Mouse (Mus musculus) kidney, postnatal 25 days (tissue): ENCODE data around the gene Mmrn2.
A peak's percentile ranks its signal among the peaks of the same experiment; 100 is the strongest.
"Not testable (repeated sequence)": the region's sequence is repeated elsewhere in the genome, so short reads cannot be mapped to it uniquely, and the experiment has no call there.

Experiments
- DNase-seq, 2 experiments: peaks; one replicate each; pipeline ENCODE4 v3.0.0; 2021; ENCODE audit warnings: mixed read lengths in 2 of 2

The Mmrn2 gene

DNA sequence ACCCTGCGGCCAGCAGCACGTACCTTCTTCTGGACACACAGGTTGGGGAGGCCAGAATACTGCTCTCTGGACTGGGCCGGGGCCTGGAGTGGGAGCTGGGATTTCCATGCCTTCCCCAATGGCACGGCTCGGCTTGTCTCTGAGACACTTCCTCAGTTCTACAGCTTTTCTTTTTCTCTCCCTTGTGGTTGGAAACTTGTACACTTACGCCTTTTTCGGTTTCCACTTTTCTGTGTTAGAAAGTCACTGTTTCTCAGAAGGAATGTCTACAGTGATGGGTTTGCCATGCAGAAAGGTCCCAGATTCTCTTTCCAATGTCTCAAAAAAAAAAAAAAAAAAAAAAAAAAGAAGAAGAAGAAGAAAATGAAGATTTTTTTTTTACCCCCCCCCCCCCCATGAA is 28.2 kb downstream of the Mmrn2 start:
- DNase-seq: no peak

DNA sequence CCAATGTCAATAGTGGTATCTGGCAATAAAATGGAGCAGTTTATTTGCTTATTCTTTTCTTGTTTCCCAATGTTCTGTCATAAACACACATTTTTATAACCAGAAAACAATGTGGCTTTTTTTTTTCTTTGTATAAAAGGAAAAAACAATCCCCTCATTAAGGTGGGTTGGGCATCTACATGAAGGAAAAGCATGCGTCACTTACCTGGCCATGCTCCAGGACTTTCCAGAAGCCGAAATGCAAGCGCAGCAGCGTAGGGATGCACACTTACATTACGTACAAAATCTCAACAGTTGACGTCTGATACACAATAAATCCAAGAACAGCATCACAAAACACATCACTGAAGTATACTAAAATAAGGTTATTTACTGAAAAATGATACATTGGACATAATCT is 35.5 kb downstream of the Mmrn2 start:
- DNase-seq: peak in 1 of 2 experiments; percentile 12

DNA sequence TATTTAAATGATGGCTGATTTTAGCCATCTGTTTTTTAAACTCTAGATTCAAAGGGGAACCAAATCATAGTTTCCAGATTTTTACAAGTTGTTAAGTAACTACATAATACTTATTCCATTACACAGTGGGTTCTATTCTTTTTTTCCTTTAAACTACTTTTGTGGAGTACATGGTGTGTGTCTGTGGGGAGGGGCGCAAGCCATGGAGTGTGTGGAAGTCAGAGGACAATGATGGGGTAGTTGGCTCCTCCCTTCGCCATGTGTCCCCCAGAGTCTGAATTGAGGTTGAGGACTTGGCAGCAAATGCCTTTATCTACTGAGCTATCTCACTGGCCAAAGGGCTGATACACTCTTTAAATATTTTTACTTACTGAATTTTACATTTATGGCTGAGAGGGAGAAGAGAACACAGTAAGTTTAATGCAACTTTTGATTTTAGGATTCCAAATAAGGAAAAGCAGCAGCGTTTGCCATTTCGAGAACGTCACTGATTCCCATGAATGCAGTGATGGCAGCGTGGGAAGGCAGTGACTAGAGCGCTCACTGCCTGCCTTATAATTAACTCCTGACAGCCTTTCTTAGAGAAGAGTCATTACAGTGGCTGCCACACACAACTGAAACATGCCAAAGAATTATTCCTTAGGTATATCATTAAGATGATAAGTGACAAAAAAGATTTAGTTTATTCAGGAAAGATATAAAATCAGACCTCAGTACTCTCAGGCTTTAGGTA is 37.1 kb downstream of the Mmrn2 start:
- no peak for DNase-seq

DNA sequence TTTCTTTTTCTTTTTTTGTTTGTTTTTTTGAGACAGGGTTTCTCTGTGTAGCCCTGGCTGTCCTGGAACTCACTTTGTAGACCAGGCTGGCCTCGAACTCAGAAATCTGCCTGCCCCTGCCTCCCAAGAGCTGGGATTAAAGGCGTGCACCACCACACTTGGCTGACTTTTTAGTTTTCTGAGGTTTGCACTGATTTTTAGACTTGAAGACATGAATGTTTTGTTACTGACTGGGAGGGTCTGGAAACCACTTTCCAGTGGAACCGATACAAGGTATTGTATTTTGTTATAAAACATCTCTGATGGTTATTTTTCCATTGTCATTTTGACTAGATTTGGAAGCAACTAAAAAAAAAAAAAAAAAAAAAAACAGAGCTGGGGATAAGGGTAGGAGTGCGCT is 41.7 kb downstream of the Mmrn2 start:
- not testable (repeated sequence) for DNase-seq

DNA sequence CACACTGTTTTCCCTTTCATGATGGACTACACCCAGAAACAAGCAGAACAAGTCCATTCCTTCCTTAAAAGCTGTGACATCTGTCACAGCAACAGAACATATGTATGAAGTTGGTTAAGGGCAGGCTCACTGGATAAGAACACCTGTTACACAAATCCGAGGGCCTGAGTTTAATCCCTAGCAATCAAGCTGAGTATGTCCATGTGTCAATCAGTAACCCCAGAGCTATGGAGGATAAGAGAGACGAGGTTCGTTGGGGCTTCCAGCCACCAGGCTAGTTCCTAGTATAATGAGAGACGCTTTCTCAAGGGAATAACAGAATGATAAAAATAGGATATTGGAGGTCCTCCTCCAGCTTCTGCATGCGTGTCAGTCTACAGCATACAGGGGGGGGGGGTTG is 42.2 kb downstream of the Mmrn2 start:
- DNase-seq: no peak

DNA sequence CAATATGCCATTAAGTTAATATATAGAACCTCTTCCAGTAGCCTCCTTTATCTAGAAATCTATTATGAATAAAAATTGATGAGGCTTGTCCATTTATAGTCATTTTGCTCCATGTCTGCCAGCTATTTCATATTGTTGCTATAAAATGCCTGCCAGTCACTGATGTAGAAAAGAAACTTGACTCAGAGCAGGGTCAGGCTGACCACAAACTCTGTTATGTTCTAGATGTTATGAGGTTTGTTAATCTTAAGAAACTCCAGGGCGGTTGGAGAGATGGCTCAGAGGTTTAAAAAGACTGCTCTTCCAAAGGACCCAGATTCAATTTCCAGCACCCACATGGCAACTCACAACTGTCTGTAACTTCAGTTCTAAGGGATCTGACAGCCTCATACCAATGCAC is 45.8 kb downstream of the Mmrn2 start:
- no peak for DNase-seq

DNA sequence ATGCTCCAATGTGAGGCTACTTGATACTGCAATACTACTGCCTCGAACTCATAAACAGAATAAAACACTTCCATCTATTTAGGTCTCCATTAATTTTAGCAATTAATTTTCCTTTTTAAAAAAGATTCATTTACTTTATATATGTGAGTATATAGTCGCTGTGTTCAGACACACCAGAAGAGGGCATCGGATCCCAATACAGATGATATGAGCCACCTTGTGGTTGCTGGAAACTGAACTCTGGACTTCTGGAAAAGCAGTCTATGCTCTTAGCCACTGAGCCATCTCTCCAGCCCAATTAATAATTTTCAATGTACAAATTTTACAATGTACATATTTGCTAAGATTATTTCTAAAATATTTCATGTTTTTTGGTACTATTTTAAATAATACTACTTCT is 53.0 kb downstream of the Mmrn2 start:
- no peak for DNase-seq

DNA sequence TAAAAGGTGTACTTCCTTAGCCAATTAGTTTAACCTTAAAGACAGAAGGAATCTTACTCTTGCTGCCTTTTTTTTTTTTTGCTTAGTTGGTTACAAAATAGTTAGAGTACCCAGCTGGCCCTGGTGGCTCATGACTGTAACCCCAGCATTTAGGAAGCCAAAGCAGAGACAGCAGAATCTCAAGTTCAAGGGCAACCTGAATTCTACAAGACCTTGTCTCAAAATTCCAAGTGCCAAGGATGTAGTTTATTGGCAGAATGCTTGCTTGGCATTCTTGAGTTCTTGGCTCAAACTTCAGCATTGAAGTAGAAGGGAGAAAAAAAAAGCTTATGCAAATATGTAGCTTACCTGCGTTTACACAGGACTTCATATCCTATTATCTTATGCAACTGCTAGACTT is 53.8 kb downstream of the Mmrn2 start:
- no peak for DNase-seq

DNA sequence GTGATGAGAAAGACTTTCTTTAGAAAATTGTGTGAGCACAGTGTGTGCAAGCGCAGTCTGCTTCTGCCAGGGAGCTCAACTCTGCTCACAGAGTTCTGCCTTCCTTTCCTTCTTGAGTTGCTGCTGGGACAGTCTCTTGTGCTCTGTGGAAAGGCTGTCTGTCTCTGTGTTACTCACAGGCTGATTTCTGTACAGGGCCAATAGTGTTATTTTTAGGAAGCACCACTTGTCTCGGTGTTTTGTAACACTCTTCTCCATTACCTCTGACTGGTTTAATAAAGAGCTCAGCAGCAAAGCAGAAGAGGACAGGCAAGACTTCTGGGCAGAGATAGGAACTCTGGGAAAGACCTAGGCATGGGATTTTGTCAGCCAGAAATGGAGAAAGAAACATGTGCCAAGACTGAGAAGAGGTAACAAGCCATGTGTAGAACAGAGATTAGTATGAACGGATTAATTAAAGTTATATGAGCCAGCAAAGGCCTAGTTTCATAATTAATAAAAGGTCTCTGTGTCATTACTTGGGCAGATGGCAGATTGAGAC is 65.3 kb downstream of the Mmrn2 start:
- no peak for DNase-seq

DNA sequence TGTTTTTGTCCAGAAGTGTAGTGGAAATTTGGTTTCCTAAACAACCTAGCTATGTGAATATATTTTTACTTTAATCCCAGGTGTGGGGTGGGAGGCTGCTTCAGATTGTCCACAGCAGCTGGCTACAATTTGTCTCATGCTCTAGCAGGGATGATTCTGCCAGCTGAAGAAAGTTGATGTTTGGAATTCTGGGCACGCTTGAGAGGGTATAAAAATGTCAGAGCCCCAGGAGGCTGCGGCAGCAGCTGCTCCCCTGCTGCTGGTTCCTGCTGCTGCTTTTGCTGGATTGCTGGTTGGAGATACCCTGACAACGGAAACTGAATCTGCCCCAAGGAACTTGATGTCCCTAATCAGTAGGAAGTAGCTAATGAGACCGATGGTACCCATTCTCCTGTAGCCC is 67.3 kb downstream of the Mmrn2 start:
- no peak for DNase-seq

DNA sequence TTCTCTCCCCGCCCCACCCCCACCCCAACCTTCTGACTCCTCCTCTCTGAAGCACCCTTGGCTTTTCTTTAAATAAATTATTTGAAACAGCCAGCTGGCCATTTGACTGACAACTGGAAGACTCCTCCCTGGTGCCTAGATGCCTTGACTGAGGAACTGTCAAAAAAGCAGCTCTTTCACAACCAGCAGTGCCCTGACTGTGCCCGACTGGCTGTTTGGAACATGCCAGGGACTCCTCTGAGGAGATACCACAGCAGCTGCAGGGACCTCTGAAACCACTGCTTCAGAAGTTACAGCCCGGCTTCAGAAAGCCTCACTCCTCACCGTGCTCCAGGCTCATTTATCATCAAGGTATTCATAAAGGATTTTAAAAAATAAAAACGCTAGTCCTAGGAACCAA is 69.1 kb downstream of the Mmrn2 start:
- DNase-seq: no peak

DNA sequence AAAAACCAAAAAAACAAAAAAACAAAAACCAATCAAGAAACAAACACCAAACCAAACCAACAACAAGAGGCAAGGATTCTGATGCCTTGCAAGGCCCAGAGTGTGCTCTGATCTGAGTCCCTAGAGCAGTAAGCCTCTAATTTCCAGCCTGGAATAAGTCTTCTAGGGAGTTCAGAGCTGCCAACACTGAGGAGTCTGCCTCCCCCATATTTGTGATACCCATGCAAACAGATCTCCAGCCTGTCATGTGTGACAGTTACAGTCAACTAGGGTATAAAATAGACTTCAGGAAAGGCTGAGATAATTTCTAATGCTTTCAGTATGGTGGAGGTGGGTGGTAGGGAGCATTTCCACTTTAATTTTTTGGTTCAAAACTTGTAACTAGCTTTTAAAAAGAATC is 69.7 kb downstream of the Mmrn2 start:
- no peak for DNase-seq

DNA sequence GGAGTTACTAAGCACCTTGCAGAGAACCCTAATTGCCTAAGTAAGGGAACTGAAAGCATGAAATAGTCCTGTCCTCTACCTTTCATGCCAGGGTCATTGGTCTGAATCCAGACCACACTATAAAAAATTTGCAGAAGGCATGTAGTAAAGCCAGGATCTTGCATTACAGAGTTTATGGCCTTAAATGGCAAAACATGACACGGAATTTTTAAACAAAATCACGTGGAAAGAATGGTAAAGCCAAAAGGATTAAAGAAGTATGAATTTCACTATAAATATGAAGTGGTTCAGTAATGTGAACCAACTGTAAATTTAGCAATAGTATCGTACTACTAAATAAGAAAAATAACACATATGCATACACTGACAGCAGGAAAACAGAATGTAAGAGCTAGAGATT is 70.1 kb downstream of the Mmrn2 start:
- DNase-seq: no peak

DNA sequence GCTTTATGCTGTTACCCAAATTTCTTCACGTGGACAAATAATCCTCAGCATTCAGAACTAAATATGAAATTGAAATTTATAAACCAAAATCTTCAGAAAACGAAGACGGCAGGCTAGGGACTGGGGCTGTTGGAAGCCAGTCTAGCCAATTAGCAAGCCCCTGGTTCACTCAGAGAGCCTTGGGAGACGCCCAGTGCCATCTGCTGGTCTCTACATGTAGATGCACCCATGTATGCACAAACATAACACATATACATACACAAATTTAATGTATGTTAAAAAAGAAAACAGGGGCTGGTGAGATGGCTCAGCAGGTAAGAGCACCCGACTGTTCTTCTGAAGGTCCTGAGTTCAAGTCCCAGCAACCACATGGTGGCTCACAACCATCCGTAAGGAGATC is 71.4 kb downstream of the Mmrn2 start:
- no peak for DNase-seq

DNA sequence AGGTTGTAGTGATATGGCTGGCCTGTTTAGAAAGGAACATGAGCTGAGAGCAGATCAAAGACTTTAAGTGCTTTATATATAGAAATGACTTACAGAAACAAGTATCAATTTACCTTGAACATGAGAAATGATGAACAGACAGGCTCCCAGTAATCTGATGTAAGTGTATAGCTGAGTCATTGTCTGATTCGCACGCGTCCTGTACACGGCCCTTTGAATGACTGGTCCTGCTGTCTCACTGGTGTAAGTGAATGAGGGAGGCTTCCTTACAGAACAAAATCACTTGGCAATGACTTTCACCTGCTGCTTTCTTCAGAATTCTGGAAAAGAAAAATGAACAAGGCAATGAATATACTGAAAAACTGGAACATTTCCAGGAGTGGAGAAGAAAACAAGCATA is 72.4 kb downstream of the Mmrn2 start:
- no peak for DNase-seq

DNA sequence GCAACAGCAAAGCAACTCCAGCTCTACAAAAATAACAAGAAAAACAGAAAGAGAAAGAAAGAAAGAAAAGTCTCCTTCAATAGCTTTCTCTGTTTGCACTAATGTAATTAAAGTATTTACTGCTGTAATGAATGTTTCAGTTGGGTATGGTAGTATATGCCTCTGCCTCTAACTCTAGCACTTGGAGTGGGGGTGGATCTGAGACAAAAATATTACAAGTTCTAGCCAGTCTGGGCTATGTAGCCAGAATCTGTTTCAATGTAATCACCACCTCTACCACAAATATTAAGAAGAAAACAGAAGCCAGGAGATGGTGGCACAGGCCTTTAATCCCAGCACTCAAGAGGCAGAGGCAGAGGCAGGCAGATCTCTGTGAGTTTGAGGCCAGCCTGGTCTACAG is 73.1 kb downstream of the Mmrn2 start:
- DNase-seq: no peak

DNA sequence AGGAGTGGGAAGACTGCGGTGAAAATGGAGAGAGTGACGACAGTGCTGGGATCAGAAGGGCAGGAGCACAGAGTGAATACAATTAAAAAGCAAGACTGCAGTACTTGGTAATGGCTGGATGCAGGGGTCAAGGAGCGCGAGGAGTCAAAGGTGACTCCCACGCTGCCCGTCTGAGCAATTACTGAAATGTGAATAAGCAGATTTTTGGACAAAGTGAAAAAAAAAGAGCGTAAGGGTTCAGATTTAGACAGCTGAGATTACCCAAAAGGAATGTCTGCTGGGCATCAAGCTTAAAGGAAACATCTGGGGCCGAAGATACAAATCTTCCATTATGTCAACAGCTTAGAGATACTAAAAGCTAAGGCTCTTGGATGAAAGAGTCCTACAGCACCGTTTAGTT is 74.5 kb downstream of the Mmrn2 start:
- DNase-seq: peak; percentile 52 to 67

DNA sequence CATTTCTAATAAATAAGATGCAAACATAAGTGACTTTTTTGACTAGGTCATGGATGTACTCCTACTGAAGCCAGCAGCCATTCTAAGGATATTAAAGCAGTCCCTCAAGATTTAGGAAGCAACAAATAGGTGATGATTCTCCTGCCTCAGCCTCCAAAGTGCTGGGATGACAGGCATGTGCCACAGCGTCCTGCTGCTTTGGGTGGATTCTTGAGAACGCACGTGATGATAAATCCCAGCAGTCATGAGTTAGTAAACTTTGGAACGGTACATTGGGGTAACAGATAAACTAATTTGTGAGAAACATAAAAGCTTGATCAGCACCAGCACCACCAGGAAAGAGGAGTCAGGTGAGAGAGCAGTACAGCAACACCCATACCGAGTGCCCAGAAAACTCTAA is 75.2 kb downstream of the Mmrn2 start:
- no peak for DNase-seq

DNA sequence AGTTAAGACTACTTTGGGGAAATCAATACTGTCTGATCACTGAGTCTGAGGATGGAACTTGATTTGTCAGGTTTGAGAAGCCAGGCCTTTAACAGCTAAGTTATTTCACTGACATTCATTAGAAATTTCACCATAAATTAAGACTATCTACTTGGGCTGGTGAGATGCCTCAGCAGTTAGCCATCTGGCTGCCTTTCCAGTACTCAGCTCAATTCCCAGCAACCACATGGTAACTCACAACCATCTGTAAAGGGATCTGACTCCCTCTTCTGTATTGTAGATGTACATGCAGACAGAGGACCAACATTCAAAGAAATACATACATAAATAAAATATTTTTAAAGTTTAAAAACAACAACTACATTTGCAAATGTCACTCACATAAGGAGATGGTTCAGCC is 76.6 kb downstream of the Mmrn2 start:
- no peak for DNase-seq

DNA sequence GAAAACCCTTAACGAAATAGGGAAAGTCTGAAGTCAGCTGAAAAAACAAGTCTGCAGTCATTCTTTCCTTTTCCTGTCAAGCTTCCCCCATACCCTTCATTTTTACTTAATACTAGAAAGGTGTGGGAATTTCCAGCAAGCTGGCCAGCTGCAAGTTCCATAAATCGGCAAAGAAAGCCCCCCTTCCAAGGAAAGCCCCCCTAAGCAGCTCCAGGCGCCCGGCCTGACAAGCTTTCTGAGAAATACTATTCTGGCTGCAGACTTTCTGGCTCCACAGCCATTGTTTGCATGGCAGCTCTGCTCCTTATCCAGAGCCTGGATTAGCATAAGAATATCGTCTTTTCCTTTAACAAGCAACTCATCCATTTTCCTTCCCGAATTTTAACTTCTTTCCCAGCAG is 78.4 kb downstream of the Mmrn2 start:
- no peak for DNase-seq
